Mouse (Mus musculus): ENCODE measurements around the gene Cdh11. TPM values are rescaled to one million over a fixed set of nuclear protein-coding genes. Genes with fewer than 3 reads are reported as not detected.

The Cdh11 gene
- 9.1 and 10.5 TPM in 2 replicates for polyA plus RNA-seq (2016; fragmentation: Nextera tagmentation; extraction: Ambion mirVana)

DNA sequence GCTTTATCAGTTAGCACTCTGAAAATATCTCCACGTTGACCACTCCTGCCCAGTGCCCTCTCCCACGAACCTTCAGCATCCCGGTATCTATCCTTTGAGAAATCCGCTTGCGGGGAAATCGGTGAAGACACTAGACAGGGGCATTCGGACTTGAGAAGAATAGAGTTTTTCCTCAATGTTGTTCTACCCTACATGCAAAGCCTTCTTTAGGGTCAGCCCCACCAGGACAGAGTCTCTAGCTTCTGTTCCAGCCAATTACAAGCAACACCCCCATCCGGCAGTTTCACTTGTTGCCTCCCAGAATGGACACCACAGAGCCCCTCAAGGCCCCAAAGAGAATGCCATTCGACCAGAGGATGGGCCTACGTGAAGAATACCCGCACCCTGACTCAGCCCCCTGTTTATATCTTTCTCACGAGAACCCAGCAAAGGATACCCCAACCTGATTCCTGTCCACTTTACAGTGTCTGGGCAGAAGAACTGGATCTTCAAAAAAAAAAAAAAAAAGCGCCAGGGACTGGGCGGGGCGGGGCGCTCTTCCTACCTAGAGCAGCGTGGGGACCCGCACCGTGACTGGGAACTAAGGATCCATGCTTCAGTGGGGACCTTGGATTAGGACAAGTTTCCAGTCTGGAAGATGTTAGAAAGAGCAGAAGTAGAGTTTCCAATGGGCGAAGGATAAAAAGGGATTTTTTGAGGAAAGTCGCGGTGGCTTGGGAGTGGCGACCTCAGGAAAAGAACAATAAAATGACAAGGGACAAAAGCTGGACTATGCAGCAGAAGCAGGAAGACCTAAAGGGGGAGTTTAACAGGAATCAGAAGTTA is at the start of gene Cdh11:
Gene Cdh11 (minus strand): TSS at position 51 of the 825 bp plus-strand sequence.
- no peak for ATAC-seq
- H3K27me3 ChIP-seq (replicated peaks): peaks cover 67% of the 10 kb centered on the region
- no peaks in the 10 kb centered on the region for H3K9me3 ChIP-seq (replicated peaks)
- peak within 1 kb of the TSS; percentile 48 for H3K9ac ChIP-seq
- H3K4me3 ChIP-seq: peak within 1 kb of the TSS; percentile 38
- peak within 1 kb of the TSS; percentile 53 for H3K4me2 ChIP-seq
- H3K27ac ChIP-seq: 0 out of 2 replicates have a peak within 1 kb of the TSS, but pooled peaks have one; percentile 56
- WGBS (ENCODE audit: insufficient replicate concordance): 3% methylated on average over 23 of the region's 23 CpGs
- H3K4me1 ChIP-seq: 0 out of 2 replicates have a peak, but pooled peaks cover 4% of the 10 kb centered on the region
- no peaks in the 10 kb centered on the region for H3K36me3 ChIP-seq

DNA sequence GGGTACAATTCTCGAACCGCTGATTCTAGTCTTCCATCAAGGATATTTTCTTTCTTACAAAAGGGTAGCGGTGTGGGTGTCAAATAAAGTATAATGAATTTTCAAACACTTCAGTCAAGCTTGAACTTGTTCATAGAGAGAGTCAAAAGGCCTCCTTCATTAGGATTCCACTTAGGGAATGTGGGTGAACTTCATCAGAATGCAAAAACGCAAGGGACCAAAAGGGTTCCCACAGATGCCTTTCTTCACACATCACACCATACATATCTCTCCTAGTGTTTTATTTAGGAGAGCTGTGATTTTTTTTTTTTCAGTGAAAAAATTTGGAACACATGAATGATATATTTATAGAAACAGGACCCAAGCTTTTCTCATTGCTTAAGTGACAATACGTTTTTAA is 28.5 kb upstream of the Cdh11 start:
- no peaks in the 10 kb centered on the region for H3K27me3 ChIP-seq (replicated peaks)
- H3K4me1 ChIP-seq: no peaks in the 10 kb centered on the region
- H3K36me3 ChIP-seq: no peaks in the 10 kb centered on the region
- H3K4me3 ChIP-seq: no peak overlapping the region
- no peaks in the 10 kb centered on the region for H3K9me3 ChIP-seq (replicated peaks)
- H3K27ac ChIP-seq: no peak overlapping the region
- WGBS (ENCODE audit: insufficient replicate concordance): 67% methylated on average over 5 of the region's 5 CpGs
- H3K4me2 ChIP-seq: no peak overlapping the region
- no peak for ATAC-seq
- no peak overlapping the region for H3K9ac ChIP-seq

- ATAC-seq: no peak
- Histone ChIP-seq H3K27ac (no peak overlapping the region), H3K9ac (no peak overlapping the region), H3K36me3 (no peaks in the 10 kb centered on the region), H3K4me1 (no peaks in the 10 kb centered on the region), H3K27me3 (replicated peaks) (peaks cover 33% of the 10 kb centered on the region), H3K4me2 (no peak overlapping the region), H3K9me3 (replicated peaks) (no peaks in the 10 kb centered on the region), H3K4me3 (no peak overlapping the region)
- 24% methylated on average over 4 of the region's 4 CpGs for WGBS (ENCODE audit: insufficient replicate concordance)
Measured at GRCm38 (mm10) chr8:102790303-102790702, 4.9 kb upstream of the Cdh11 start.

DNA sequence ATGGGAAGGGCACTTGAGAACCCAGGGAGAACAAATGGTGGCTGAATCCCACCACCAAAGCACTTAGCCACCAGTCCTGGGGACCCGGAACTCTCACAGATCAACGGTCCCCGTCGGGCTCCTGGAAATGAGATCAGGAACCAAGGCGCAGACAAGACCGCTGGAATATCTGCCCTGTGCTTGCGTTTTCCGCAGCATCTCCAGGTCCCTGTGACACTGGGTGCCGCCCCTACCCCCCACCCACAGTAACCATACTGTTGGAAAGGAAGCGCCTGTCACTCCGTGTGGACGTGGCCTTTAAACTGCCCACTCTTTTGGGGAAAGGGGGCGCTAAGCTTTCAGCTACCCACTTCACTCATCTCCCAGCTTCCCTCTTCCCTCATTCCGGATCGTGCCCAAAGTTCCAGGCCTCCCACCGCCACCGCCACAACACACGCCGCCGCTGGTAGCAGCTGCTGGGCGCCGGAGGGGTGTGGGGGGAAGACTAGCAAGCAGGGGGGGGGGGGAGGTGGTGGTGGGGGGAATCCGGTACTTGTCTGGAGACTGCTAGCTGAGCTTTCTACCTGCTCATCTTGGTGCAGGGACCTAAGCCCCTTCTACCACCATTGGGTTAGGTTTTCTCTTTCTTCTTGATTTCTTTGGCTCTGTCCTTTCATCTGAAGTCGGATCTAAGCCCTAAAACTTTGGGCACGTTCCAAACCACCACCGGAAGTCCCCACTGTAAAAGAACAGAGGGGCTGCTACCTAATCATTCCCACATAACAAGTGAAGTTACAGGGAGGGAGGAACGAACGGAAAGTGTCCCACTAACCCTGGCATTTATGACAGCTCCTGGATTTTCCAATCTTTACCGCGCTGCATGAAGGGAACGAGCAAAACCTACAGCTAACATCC is 1.3 kb upstream of the Cdh11 start:
- peak overlapping the region; percentile 33 for H3K4me2 ChIP-seq
- H3K9ac ChIP-seq: no peak overlapping the region; the same call in 1 of the 2 replicates
- 0 out of 2 replicates have a peak, but pooled peaks cover 4% of the 10 kb centered on the region for H3K4me1 ChIP-seq
- no peak overlapping the region for H3K27ac ChIP-seq
- peaks cover 66% of the 10 kb centered on the region for H3K27me3 ChIP-seq (replicated peaks)
- no peak for ATAC-seq
- WGBS (ENCODE audit: insufficient replicate concordance): 2% methylated on average over 30 of the region's 31 CpGs
- no peaks in the 10 kb centered on the region for H3K36me3 ChIP-seq
- H3K4me3 ChIP-seq: peak overlapping the region; percentile 21
- no peaks in the 10 kb centered on the region for H3K9me3 ChIP-seq (replicated peaks)

DNA sequence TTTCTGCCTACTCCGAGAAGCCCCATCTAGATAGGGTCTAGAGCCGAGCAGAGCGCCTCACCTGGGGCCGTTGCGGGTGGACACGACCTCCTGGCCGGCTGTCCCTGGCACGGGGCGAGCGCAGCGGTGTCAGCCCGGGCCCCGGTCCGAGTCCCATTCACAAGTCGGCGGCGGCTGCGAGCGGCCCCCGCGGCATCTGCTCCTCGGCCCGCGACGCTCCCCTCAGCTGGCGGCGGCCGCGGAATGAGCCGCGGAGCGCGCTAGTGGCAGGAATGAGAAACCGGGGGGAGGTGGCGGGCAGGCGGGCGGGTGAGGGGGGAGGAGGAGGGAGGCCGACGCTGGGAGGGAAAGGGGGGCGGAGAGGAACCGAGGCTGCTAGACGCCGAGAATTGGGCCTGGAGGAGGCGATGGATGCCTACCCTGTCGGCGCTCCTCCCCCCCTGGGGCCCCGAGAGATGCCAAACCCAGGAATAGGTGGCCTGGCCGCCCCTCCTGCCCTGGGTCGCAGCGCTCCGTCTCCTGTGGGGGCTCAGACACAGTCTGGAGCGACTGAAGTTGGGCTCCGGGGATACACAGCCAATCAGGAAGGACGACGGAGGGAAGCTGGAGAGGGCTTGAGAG is 497 bp downstream of the Cdh11 start:
- Histone ChIP-seq H3K27ac (0 out of 2 replicates have a peak overlapping the region, but pooled peaks have one; percentile 56), H3K4me1 (0 out of 2 replicates have a peak, but pooled peaks cover 4% of the 10 kb centered on the region), H3K9ac (peak overlapping the region; percentile 48), H3K4me3 (peak overlapping the region; percentile 38), H3K4me2 (peak overlapping the region; percentile 53), H3K36me3 (no peaks in the 10 kb centered on the region), H3K9me3 (replicated peaks) (no peaks in the 10 kb centered on the region), H3K27me3 (replicated peaks) (peaks cover 67% of the 10 kb centered on the region)
- under 1% methylated on average over 44 of the region's 55 CpGs for WGBS (ENCODE audit: insufficient replicate concordance)
- ATAC-seq: 0 out of 2 replicates have a peak, but pooled peaks have one; percentile 10

DNA sequence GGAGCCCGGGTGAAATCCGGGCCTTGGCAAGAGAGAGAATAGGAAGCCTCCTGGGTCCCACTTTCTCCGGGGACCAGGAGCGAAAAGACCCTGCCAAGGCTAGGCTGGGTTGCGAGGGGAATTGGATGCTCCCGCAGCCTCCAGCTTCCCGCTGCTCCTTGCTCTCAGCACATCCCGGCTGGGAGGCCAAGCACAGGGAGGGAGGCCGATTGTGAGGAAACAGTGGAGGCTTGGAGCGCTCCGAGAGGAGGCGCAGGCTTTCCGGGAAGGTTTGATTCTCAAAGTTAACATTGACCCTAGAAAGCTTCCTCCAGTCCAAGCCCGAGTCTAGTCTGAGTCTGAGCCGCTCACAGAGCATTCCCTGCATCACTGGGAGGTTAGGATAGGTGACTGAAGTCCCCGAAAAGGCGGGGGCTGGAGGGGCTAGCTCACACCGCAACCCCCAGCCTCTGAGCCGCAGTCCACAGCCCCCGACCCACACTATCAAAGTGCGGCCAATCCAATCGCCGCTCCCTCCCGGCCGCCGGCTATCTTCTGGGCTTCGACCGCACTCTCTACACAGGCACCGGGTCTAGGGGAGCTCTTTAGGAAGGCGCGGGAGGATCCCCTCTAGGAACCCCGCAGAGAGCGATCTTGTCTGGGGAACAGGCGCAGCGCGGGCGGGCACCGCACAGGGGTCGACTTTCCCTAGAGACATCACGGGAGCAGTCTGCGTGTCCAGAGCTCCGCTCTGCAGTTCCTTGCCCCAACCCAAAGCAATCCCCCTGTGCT is 1.4 kb downstream of the Cdh11 start:
- 1% methylated on average over 42 of the region's 42 CpGs for WGBS (ENCODE audit: insufficient replicate concordance)
- ATAC-seq: no peak
- peak overlapping the region; percentile 38 for H3K4me3 ChIP-seq
- H3K9ac ChIP-seq: peak overlapping the region; percentile 48
- H3K27me3 ChIP-seq (replicated peaks): peaks cover 67% of the 10 kb centered on the region
- H3K4me1 ChIP-seq: 0 out of 2 replicates have a peak, but pooled peaks cover 4% of the 10 kb centered on the region
- 0 out of 2 replicates have a peak overlapping the region, but pooled peaks have one; percentile 25 for H3K27ac ChIP-seq
- H3K36me3 ChIP-seq: no peaks in the 10 kb centered on the region
- no peaks in the 10 kb centered on the region for H3K9me3 ChIP-seq (replicated peaks)
- peak overlapping the region; percentile 53 for H3K4me2 ChIP-seq

DNA sequence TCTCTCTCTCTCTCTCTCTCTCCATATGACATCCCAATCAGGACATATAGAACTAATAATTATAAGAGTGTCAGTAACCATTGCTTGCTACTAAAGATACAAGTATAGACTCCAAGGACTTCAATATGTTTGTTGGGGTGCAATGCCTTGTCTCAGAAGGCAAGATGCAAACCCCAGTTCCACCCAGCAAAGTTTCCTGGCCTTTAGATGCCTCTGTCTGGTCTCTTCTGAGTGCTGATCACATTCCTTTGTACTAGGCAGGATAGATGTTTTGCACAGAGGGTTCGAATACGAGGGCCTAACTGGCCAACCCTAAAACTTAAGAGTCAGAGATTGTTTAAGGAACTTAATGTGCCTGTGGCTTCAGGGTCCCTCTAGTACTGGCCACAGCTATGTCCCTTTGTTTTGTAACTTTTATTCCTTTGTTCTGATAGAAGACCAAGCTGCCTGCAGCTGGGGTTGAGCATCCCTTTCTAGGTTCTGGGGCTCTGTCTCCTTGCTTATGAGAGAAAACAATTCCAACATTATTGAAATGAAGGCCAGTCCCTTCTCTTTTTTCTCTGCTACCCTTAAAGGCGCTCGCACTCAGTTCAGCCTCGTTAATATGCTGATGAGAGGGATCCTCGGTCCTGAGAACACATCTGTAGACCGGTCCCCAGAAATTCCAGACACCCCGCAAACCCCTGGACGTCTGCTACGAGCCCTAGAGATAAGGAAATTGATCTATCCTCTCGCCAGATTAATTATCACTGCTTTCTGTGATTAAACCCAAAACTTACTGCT is 2.5 kb downstream of the Cdh11 start:
- no peak for ATAC-seq
- Histone ChIP-seq H3K9ac (no peak overlapping the region), H3K27me3 (replicated peaks) (peaks cover 60% of the 10 kb centered on the region), H3K27ac (no peak overlapping the region), H3K4me3 (peak overlapping the region; percentile 38), H3K36me3 (no peaks in the 10 kb centered on the region), H3K9me3 (replicated peaks) (no peaks in the 10 kb centered on the region), H3K4me2 (no peak overlapping the region), H3K4me1 (0 out of 2 replicates have a peak, but pooled peaks cover 4% of the 10 kb centered on the region)
- 8% methylated on average over 11 of the region's 11 CpGs for WGBS (ENCODE audit: insufficient replicate concordance)

GRCm38 (mm10) chr8:102780899-102781298 is 4.5 kb downstream of the Cdh11 start:
- no peak overlapping the region for H3K9ac ChIP-seq
- 8% methylated on average over 12 of the region's 12 CpGs for WGBS (ENCODE audit: insufficient replicate concordance)
- ATAC-seq: no peak
- H3K4me1 ChIP-seq: 0 out of 2 replicates have a peak, but pooled peaks cover 4% of the 10 kb centered on the region
- H3K27me3 ChIP-seq (replicated peaks): peaks cover 40% of the 10 kb centered on the region
- 0 out of 2 replicates have a peak overlapping the region, but pooled peaks have one; percentile 7 for H3K4me3 ChIP-seq
- H3K36me3 ChIP-seq: no peaks in the 10 kb centered on the region
- no peaks in the 10 kb centered on the region for H3K9me3 ChIP-seq (replicated peaks)
- H3K27ac ChIP-seq: no peak overlapping the region
- H3K4me2 ChIP-seq: peak overlapping the region; percentile 37

GRCm38 (mm10) chr8:102774594-102774993 is 10.8 kb downstream of the Cdh11 start:
- Histone ChIP-seq H3K4me2 (no peak overlapping the region), H3K36me3 (no peaks in the 10 kb centered on the region), H3K4me1 (no peaks in the 10 kb centered on the region), H3K4me3 (no peak overlapping the region), H3K9me3 (replicated peaks) (no peaks in the 10 kb centered on the region), H3K27ac (no peak overlapping the region), H3K27me3 (replicated peaks) (no peaks in the 10 kb centered on the region), H3K9ac (no peak overlapping the region)
- ATAC-seq: no peak
- WGBS (ENCODE audit: insufficient replicate concordance): 79% methylated on average over 1 of the region's 1 CpGs

DNA sequence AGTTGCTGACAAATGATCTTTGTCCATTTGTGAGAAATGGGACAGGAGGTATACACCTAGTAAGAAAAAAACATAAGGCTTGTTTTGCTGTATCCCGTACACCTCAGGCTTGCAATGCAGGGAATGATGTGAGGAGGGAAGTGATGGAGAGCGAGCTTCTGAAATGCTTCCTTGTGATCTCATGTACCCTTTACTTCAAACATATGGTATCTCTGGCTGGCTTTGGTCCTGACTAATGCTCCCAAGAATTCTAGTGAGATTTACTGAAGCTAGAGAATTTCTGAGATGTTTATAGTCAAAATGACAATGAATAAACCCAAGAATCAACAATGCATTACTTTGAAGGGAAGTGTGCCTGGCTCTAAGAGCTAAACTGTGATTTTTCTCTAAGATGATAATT is 14.0 kb downstream of the Cdh11 start:
- ATAC-seq: no peak
- 72% methylated on average over 2 of the region's 2 CpGs for WGBS (ENCODE audit: insufficient replicate concordance)
- no peaks in the 10 kb centered on the region for H3K27me3 ChIP-seq (replicated peaks)
- no peak overlapping the region for H3K4me2 ChIP-seq
- H3K9ac ChIP-seq: no peak overlapping the region
- no peaks in the 10 kb centered on the region for H3K9me3 ChIP-seq (replicated peaks)
- H3K4me3 ChIP-seq: no peak overlapping the region
- H3K27ac ChIP-seq: no peak overlapping the region
- H3K4me1 ChIP-seq: no peaks in the 10 kb centered on the region
- no peaks in the 10 kb centered on the region for H3K36me3 ChIP-seq
